Mouse (Mus musculus) midbrain, embryonic 12.5 days (tissue): ENCODE results near the gene Mccc1. TPM values are rescaled to one million over a fixed set of nuclear protein-coding genes. Genes with fewer than 3 reads are reported as not detected.
A peak's percentile ranks its signal among the peaks of the same experiment; 100 is the strongest.

Experiments
- ATAC-seq: fragments of 200-750 bp; cut with Nextera tagmentation; 2 replicates; pipeline ENCODE4 v1.8.0; 2017; ENCODE audit warnings: low read depth, moderate TSS enrichment, moderate library complexity; ENCODE audit not compliant: low FRiP score
- H3K27ac ChIP-seq: fragments of 300-500 bp; sonication (generic); replicated peaks from 2 replicates; pipeline ENCODE4 v1.5.1; 2016; ENCODE audit warnings: mild to moderate bottlenecking
- H3K27me3 ChIP-seq: fragments of 300-500 bp; sonication (generic); 2 replicates; pipeline ENCODE4 v1.6.1; 2016; ENCODE audit warnings: mild to moderate bottlenecking
- H3K36me3 ChIP-seq: fragments of 300-500 bp; sonication (generic); 2 replicates; pipeline ENCODE4 v1.6.1; 2016
- H3K4me1 ChIP-seq: fragments of 300-500 bp; sonication (generic); 2 replicates; pipeline ENCODE4 v1.6.1; 2016
- H3K4me2 ChIP-seq: fragments of 300-500 bp; sonication (generic); replicated peaks from 2 replicates; pipeline ENCODE4 v1.6.1; 2016; ENCODE audit warnings: mild to moderate bottlenecking, moderate library complexity
- H3K4me3 ChIP-seq: fragments of 300-500 bp; sonication (generic); 2 replicates; pipeline ENCODE4 v1.5.1; 2016; ENCODE audit warnings: mild to moderate bottlenecking
- H3K9ac ChIP-seq: fragments of 300-500 bp; sonication (generic); replicated peaks from 2 replicates; pipeline ENCODE4 v1.6.1; 2016; ENCODE audit warnings: mild to moderate bottlenecking, moderate library complexity
- H3K9me3 ChIP-seq: fragments of 300-500 bp; sonication (generic); 2 replicates; pipeline ENCODE4 v1.6.1; 2016; ENCODE audit warnings: mild to moderate bottlenecking
- WGBS: fragments of 180-500 bp; shearing (Covaris S2); methylation state at CpG from one replicate; pipeline ENCODE4 v1.1.7; 2016; 5-methylcytosine and 5-hydroxymethylcytosine counted together
- polyA plus RNA-seq: library from polyadenylated mRNA; unstranded; fragments of >200 nt; fragmentation: Nextera tagmentation; extraction: Ambion mirVana; gene quantifications from 2 replicates; pipeline ENCODE4 v1.2.1, GENCODE M21; 2016

The Mccc1 gene
- 34.9 and 37.7 TPM in 2 replicates for polyA plus RNA-seq

- H3K27ac ChIP-seq, result peak within 1 kb of the TSS; percentile 84
- peak within 1 kb of the TSS; percentile 75 for H3K4me2 ChIP-seq
- peaks cover 6% of the 10 kb centered on the region; the same call in 1 of the 2 replicates for H3K4me1 ChIP-seq
- 8% methylated on average over 39 of the region's 39 CpGs for WGBS
- H3K4me3 ChIP-seq, result peak within 1 kb of the TSS; percentile 76
- no peaks in the 10 kb centered on the region for H3K36me3 ChIP-seq
- peak within 1 kb of the TSS; percentile 78 for H3K9ac ChIP-seq
- H3K27me3 ChIP-seq, result no peaks in the 10 kb centered on the region
- H3K9me3 ChIP-seq, result no peaks in the 10 kb centered on the region
- ATAC-seq, result peak; percentile 100
Observed at GRCm38 (mm10) chr3:36000275-36001239, at the start of gene Mccc1. Gene Mccc1 (minus strand): TSS chr3:36000678.

GRCm38 (mm10) chr3:36049106-36049505, 48.6 kb upstream of the Mccc1 start:
- H3K4me3 ChIP-seq, result no peak overlapping the region
- H3K27me3 ChIP-seq, result no peaks in the 10 kb centered on the region
- no peaks in the 10 kb centered on the region for H3K4me1 ChIP-seq
- H3K36me3 ChIP-seq, result no peaks in the 10 kb centered on the region
- H3K9me3 ChIP-seq, result no peaks in the 10 kb centered on the region
- ATAC-seq, result no peak
- no peak overlapping the region for H3K4me2 ChIP-seq
- no peak overlapping the region for H3K27ac ChIP-seq
- 70% methylated on average over 1 of the region's 1 CpGs for WGBS
- H3K9ac ChIP-seq, result no peak overlapping the region

GRCm38 (mm10) chr3:36045086-36045485, 44.6 kb upstream of the Mccc1 start:
- Histone ChIP-seq H3K4me3 (no peak overlapping the region), H3K36me3 (no peaks in the 10 kb centered on the region), H3K9me3 (no peaks in the 10 kb centered on the region), H3K4me1 (no peaks in the 10 kb centered on the region), H3K4me2 (no peak overlapping the region), H3K27me3 (no peaks in the 10 kb centered on the region), H3K27ac (no peak overlapping the region), H3K9ac (no peak overlapping the region)
- ATAC-seq, result no peak
- 73% methylated on average over 4 of the region's 4 CpGs for WGBS

DNA sequence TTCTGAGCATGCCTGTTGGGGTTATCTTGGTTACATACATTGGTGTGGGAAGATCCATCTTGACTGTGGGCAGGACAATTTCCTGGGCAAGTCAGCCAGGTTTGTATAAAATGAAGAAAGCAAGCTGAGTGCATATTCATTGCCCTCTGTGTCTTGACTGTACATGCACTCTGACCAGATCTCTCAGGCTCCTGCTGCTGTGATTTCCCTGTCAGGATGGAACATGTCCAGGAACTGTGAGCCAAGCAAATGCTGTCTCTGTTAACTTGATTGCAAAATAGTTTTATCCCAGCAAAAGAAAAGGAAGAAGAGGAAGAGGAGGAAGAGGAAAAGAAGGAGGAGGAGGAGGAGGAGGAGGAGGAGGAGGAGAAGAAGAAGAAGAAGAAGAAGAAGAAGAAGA, 44.0 kb upstream of the Mccc1 start:
- Histone ChIP-seq H3K27me3 (no peaks in the 10 kb centered on the region), H3K4me1 (no peaks in the 10 kb centered on the region), H3K4me3 (no peak overlapping the region), H3K27ac (no peak overlapping the region), H3K9me3 (no peaks in the 10 kb centered on the region), H3K4me2 (no peak overlapping the region), H3K9ac (no peak overlapping the region), H3K36me3 (no peaks in the 10 kb centered on the region)
- no peak for ATAC-seq

GRCm38 (mm10) chr3:36031740-36032510, 31.4 kb upstream of the Mccc1 start:
- no peaks in the 10 kb centered on the region for H3K27me3 ChIP-seq
- no peak overlapping the region for H3K4me3 ChIP-seq
- WGBS, result 79% methylated on average over 6 of the region's 6 CpGs
- no peaks in the 10 kb centered on the region for H3K9me3 ChIP-seq
- no peak overlapping the region for H3K4me2 ChIP-seq
- no peak overlapping the region for H3K9ac ChIP-seq
- H3K27ac ChIP-seq, result no peak overlapping the region
- ATAC-seq, result no peak
- H3K36me3 ChIP-seq, result no peaks in the 10 kb centered on the region
- H3K4me1 ChIP-seq, result no peaks in the 10 kb centered on the region

DNA sequence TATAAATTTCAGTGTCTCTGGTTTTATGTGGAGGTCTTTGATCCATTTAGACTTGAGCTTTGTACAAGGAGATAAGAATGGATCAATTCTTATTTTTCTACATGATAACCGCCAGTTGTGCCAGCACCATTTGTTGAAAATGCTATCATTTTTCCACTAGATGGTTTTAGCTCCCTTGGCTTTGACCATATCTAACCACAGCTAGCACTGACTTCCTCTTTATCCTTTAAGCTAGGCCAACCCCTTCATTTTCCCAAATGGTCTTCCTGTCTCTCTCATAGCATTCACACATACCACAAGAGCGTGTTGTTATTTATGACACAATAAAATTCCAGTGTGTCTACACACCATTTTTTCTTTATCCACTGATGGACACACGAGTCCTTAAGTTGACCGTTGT, 29.5 kb upstream of the Mccc1 start:
- Histone ChIP-seq H3K4me3 (no peak overlapping the region), H3K4me1 (no peaks in the 10 kb centered on the region), H3K27me3 (no peaks in the 10 kb centered on the region), H3K36me3 (no peaks in the 10 kb centered on the region), H3K9ac (no peak overlapping the region), H3K9me3 (no peaks in the 10 kb centered on the region), H3K4me2 (no peak overlapping the region), H3K27ac (no peak overlapping the region)
- ATAC-seq, result no peak
- 84% methylated on average over 4 of the region's 4 CpGs for WGBS

GRCm38 (mm10) chr3:36025732-36026131, 25.3 kb upstream of the Mccc1 start:
- Histone ChIP-seq H3K36me3 (no peaks in the 10 kb centered on the region), H3K9ac (no peak overlapping the region), H3K4me2 (no peak overlapping the region), H3K27me3 (no peaks in the 10 kb centered on the region), H3K27ac (no peak overlapping the region), H3K9me3 (no peaks in the 10 kb centered on the region), H3K4me3 (no peak overlapping the region), H3K4me1 (no peaks in the 10 kb centered on the region)
- no peak for ATAC-seq
- WGBS, result 83% methylated on average over 6 of the region's 6 CpGs

DNA sequence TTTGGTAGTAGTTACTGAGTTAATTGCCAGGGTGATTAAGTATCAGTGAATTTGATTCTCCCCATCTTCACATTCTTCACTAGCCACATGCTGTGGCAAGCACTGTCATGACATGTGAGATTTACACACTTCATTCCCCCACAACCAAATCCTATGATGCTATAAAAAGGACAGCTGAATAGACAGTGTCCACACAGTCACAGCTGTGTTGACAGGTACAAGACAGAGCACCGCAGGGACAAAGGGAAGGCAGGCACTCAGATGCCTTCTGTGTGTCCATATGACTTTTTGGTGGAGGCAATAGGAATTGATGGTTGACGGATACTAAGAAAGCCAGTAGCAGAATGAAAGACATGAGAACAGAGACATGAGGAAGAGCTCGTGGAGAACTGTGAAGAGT, 10.8 kb upstream of the Mccc1 start:
- no peak for ATAC-seq
- Histone ChIP-seq H3K9ac (no peak overlapping the region), H3K27me3 (no peaks in the 10 kb centered on the region), H3K36me3 (no peaks in the 10 kb centered on the region), H3K9me3 (no peaks in the 10 kb centered on the region), H3K4me3 (no peak overlapping the region), H3K4me2 (no peak overlapping the region), H3K27ac (no peak overlapping the region), H3K4me1 (no peaks in the 10 kb centered on the region)
- WGBS, result 74% methylated on average over 3 of the region's 3 CpGs

GRCm38 (mm10) chr3:36008411-36009154, 8.1 kb upstream of the Mccc1 start:
- Histone ChIP-seq H3K27ac (no peak overlapping the region), H3K4me3 (no peak overlapping the region), H3K9me3 (no peaks in the 10 kb centered on the region), H3K36me3 (no peaks in the 10 kb centered on the region), H3K4me1 (no peaks in the 10 kb centered on the region), H3K27me3 (no peaks in the 10 kb centered on the region), H3K9ac (no peak overlapping the region), H3K4me2 (no peak overlapping the region)
- ATAC-seq, result no peak
- WGBS, result 72% methylated on average over 4 of the region's 4 CpGs

- Histone ChIP-seq H3K4me3 (no peak overlapping the region), H3K27me3 (no peaks in the 10 kb centered on the region), H3K9ac (no peak overlapping the region), H3K27ac (no peak overlapping the region), H3K4me2 (no peak overlapping the region), H3K36me3 (no peaks in the 10 kb centered on the region), H3K4me1 (peaks cover 6% of the 10 kb centered on the region; the same call in 1 of the 2 replicates), H3K9me3 (no peaks in the 10 kb centered on the region)
- ATAC-seq, result no peak
- WGBS, result 83% methylated on average over 4 of the region's 4 CpGs
Observed at GRCm38 (mm10) chr3:36004028-36004895, 3.8 kb upstream of the Mccc1 start.
